Mouse (Mus musculus): ENCODE data around the gene AC124502.3.
"Not testable (repeated sequence)": the region's sequence is repeated elsewhere in the genome, so short reads cannot be mapped to it uniquely, and the experiment has no call there.

AC124502.3 gene

DNA sequence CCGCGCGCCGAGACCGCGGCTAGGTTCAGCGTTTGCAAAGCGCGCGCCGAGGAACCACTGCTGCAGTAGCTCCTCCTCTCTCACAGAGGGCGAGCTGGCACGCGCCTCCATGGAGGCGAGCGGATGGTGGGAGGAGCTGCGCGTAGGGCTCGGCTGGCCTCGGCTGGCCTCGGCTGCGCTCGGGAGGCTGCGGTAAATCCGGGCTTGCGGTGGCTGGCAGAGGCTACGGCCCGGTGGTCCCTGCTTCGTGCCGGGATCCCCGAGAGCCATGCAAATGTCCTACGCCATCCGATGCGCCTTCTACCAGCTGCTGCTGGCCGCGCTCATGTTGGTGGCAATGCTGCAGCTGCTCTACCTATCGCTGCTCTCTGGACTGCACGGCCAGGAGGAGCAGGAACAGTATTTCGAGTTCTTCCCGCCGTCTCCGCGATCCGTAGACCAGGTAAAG lies at the start of gene AC124502.3, which contains the start of gene B4gat1:
Gene AC124502.3 (plus strand): TSS at position 183 of the 448 bp plus-strand sequence.
Gene B4gat1 (plus strand): TSS at position 118 of the 448 bp plus-strand sequence.
- no peak for DNase-seq (ENCODE audit: low spot score)

DNA sequence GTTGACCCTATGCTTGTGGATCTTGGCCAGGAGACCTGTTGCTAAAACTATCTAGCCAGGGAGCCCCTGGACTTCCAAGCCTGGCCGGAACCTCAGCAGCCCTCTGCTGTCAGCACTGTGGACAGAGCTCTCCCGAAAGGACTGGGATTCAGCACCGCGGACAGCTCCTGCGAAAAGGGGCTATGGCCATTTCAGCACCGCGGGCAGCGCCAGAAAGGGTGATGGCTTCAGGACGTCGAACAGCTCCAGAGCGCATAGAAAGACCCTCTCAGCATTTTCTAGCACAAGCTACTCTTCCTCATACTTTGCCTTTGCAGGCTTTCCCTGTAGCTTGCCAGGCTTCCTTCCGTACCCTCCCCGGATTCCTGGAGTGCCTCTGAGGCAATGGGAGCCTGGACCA lies 49.7 kb upstream of the AC124502.3 start:
- DNase-seq (ENCODE audit: low spot score) = peak; percentile 43

DNA sequence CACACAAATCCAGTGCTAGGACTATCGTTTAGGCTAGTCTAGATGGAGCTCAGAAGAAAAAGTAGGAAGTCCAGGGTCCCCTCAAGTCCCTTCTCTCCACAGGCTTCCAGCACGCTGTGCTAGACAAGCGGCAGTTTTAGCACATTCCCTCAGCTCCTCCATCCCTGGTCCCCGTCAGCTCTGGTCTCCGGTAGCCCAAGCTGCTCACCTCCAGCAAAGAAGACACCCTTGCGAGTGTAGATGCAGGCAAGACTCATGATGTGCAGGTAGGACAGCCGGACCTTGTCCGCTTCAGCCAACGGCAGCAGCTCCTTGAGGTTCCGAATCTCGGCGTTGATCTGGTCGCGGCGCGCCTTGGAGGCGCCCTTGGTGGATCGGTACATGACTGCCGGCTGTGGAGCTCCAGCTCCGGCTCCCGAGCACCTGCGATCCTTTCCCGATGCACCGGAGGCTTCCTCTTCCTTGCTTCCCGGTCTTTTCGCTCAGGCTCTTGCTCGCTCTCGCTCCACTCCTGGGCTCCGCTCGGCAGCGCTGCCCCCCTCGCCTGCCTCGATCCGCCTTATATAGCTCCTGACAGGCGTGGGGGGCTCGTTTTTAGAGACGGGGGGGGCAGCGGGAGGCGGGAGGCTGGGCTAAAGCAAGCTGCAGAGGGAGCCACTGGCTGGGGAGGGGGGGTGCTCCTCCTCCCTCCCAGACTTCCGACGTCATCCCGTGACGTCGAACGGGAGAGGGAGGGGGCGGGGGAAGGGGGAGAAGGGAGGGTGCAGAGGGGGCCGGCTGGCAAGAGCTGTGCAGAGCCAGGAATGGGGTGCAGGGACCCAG lies 49.0 kb upstream of the AC124502.3 start:
- DNase-seq (ENCODE audit: low spot score) = no peak

DNA sequence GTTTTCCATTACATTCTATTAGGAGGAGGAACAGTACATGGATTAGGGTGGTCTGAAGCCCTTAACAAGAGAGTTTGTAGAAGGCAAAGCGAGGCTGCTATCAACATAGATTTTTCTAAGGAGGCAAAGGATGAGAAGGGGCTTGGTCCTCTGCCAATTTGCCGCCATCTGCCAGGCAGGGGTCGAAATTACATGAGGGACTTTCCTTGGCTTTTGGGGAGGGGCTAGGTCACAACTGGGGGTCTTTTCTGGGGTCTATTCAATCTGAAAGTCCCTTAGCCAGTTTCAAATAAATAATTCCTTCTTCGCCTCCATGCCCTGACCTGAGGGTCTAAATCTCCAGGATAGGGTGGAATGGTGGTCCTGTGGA lies 48.5 kb upstream of the AC124502.3 start, which contains the start of gene Npas4:
Gene Npas4 (minus strand): TSS at position 61 of the 370 bp plus-strand sequence.
- no peak for DNase-seq (ENCODE audit: low spot score)

DNA sequence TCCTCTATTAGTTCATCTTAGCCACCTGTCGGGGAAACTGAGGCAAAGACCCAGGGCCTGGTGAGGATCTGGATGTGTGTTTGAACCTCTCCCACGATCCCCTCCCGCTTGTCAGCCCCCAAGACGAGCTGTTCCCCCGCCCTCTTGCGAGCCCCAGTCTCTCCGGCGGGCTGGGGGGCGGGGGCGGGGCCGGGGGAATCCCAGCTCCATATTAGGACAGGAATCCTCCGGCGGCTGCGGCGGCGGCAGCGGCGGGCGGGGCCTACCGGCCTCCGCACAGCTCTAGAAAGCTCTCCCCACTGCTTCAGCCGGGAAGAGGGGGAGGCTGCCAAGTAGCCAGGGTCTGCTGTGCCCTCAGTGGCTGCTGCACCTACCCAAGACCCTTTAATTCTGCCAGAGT lies 48.0 kb upstream of the AC124502.3 start:
- DNase-seq (ENCODE audit: low spot score) = no peak

DNA sequence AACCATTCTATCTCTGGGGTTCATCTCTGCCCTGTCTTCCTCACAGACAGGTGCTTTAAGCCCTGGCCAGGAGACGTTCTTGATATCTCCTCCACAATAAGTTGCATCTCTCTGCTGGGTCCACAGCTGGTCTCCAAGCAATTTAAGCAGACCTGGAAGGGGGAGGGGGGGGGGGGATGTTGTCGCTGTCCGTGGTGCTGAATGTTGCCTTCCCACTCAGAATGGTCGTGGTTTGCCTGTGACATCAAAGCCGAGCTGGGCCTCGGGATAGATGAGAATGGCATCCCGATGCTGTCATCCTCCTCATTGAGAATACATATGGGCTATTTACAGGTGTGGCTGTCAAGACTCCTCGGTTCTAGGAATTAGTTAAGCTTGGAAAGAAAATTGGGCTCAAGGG lies 46.3 kb upstream of the AC124502.3 start:
- DNase-seq (ENCODE audit: low spot score) = no peak

DNA sequence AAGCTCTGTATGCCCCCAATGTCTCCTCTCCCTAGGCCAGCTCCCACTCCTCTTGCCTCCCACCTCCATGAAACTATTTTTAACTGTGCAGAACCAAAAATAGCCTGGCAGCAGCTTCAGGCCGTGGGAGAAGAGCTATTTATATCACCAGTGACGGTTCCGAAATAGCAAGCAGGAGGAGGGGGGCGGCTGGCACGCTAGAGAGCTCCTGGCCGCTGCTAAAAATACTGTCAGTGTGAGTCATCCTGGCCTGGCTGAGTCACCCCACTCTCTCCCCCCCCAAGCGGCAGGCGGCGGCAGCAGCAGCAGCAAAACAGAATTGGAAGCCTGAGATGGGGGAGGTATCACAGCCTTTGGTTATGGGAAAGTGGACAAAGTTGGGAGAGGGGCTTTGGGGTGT lies 45.8 kb upstream of the AC124502.3 start:
- DNase-seq (ENCODE audit: low spot score) = peak; percentile 62

DNA sequence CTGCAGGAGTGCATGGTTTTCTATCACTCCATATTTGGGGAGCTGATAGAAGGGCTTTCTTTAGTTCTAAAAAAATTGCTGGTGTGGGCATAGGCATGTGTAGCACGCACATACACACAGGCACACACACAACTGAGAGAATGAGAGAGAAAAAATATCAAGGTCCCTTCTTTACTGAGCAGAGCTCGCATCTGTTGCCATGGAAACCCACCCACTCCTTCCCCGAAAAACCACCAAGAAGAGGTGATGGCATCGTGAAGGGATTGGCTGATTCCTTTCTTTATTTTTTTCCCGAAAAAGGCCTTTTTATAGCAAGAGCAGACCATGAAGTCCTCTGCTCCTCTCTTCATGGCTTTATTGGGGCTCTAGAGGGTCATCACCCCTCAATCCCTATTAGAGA lies 44.6 kb upstream of the AC124502.3 start:
- no peak for DNase-seq (ENCODE audit: low spot score)

DNA sequence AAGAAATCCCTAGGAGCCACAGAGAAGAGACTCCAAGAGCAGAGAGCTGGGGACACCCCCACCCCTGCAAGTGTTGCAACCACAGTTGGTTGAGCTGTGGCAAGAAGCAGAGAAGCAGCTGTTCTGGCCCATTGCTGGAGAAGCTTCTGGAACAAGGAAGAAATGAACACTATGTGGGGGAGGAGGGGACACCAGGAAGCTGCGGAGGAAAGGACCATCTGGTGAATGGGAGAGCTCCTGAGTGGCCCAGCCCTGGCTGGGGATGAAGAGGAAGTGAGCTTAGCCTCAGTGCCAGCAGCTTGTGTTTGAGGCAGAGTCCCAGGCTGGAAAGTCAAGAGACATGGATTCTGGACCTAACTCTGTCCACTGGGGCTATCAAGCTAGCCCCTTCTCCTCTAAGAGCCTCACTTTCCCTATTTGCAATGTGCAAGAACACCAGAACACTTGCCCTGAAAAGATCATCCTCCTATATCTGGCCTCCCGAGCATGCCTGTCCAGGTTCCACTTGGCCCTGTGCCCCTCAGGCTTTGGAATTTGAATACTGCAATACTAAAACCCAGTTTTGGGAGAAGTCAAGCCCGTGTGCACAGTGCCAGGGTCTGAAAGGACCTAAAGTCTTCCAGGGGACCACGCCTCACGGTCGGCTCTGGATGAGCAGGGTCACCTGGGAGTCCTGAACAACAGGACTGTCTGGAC lies 39.1 kb upstream of the AC124502.3 start:
- DNase-seq (ENCODE audit: low spot score) = no peak

DNA sequence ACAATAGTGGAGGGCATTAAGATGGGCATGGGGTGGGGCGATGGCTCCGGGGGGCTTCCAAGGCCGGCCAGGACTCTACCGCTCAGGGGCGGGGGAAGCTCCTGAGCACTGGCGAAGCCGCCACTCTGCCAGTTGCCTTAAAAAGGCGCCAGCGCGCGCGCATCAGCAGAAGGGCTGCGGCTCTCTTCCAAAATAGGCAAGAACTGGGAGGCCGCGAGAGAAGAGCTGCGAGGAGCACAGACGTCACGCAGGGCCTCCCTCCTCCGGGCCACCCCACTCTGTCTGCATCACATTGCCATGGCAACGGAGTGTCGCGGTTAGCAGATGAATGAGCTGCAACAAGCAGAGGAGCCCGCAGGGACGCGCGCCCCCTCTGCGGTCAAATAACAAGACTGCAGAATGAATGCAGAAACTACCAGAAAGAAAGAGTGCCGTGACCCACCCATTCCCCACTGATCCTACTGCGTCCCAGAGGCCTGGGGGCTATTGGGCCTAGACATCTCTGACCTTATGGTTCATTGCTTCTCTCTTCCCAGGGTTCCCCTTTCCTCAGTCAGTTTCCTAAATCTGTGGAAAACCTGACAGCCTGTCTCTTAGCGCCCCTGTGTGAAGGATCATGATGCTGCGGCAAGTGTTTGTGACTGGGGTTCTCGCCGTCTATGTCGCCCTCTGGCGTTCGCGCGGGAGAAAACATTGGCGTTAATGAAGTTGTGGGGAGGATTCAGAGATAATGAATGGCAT lies 36.9 kb upstream of the AC124502.3 start:
- DNase-seq (ENCODE audit: low spot score) = peak; percentile 92

DNA sequence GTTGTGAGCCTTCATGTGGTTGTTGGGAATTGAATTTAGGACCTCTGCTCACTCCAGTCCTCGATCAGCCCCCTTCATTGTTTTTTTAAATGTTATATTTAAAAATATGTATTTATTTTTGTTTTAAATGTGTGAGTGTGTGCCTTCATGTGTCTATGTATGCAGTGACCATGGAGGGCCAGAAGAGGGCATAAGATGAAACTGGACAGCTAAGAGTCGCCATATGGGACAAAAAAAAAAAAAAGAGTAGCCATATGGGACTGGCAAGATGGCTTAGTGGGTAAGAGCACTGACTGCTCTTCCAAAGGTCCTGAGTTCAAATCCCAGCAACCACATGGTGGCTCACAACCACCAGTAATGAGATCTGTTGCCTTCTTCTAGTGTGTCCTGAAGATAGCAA lies 35.0 kb upstream of the AC124502.3 start:
- not testable (repeated sequence) for DNase-seq (ENCODE audit: low spot score)

DNA sequence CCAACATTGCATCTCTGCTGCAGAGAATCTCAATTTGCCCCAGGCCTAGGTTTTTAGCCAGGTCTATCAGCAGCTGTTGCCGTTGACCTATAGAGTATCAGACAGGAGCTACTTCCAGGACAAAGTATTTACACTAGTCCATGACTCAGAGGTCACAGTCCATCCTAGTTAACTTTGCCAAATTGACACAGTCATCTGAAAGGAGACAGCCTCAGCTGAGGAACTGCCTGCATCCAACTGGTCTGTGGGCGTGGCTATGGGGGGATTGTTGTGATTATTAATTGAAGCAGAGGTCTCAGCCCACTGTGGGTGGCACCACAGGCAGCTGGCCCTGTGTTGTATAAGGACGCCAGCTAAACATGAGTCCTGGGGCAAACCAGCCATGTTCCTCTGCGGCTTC lies 33.8 kb upstream of the AC124502.3 start:
- no peak for DNase-seq (ENCODE audit: low spot score)

DNA sequence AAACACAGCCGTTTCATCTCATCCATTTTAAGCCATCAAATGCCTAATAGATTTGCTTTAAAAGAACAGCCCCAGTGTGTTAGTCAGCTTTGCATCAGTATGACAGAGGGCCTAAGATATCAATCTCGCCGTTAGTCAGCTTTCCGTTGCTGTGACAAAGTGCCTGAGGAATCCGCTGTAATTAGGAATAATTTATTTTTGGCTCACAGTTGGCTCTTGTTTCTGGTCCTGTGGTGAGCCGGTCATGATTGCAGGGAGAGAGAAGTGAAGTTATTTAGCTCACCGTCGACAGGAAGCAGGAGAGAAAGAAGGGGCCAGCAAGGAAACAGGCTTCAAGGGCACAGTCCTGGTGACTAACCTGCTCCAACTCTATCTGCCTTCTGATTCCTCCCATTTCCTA lies 25.6 kb upstream of the AC124502.3 start:
- DNase-seq (ENCODE audit: low spot score) = no peak

DNA sequence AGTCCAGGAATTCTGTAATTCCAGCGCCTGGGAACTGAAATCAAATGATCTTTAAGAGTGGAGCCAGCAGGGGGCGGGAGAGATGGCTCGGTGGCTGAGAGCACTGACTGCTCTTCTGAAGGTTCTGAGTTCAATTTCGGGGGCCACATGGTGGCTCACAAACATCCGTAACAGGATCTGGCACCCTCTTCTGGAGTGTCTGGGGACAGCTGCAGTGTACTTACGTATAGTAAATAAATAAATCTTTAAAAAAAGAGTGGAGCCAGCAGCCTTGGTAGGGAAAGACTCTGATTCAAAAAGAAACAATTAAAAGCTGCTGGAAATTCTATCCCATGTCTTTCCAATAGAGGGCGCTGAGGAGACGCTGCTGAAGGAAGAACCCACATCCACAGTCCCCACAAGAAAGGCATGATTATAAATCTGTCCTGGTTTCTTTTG lies 23.7 kb upstream of the AC124502.3 start:
- DNase-seq (ENCODE audit: low spot score) = no peak

DNA sequence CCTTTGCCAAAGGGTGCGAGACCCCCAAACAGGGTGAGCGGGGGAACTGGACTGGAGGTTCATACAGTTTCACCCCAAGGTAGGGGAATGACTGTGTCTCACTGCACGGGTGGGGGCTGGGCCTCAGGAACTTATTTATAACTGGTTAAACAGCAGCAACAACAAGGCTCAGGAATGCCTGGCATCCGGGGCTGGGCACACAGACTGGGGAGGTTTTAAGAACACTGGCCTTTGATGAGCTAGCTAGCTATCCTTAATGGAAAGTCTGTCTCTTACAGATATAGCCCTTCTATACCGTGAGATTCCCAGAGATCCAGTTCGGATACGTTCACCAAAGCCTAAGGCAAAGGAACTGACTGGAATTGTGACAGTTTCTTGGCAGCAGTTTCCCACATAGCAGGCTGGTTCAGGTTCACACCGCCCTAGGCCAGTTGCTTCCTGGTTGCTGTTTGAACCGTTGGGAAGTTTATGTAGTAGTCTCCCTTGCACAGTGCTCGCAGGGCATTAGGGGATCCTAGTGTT lies 22.4 kb upstream of the AC124502.3 start:
- DNase-seq (ENCODE audit: low spot score) = no peak

DNA sequence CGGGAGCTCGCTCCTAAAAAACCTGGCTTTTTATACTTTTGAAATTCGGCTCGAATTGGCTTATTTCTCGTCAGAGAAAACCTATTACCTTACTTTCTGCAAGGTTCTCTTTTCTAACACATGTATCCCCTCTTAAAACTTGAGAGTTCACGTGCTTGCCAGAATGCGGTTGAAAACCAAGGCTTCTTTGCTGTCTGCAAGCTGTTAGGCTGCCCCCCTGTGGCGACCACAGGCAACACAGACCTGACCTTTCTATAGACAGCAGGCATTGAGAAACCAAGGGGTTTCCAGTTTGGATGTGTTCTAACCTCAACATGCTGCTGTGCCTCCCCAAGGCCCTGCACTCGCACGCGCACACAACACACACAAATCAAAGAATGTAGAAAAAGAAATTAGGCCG lies 21.9 kb upstream of the AC124502.3 start:
- no peak for DNase-seq (ENCODE audit: low spot score)

DNA sequence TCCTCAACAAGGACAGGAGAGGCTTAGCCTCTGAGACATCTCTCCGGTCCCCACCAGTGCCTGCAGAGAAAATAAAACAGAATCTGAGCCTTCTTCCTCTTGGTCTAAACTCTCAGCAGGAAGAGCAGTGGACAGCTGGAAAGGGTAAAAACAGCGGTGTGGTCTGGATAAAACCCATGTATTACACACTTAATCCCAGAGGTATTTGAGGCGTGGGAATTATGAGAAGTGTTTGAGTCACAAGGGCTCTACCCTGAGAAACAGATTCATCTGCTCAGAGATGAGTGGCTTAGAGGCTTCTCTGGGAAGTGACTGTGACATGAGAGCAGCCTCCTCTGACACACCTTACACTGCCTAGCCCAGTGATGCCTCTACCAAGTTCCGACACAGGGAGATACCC lies 21.1 kb upstream of the AC124502.3 start:
- DNase-seq (ENCODE audit: low spot score) = no peak

DNA sequence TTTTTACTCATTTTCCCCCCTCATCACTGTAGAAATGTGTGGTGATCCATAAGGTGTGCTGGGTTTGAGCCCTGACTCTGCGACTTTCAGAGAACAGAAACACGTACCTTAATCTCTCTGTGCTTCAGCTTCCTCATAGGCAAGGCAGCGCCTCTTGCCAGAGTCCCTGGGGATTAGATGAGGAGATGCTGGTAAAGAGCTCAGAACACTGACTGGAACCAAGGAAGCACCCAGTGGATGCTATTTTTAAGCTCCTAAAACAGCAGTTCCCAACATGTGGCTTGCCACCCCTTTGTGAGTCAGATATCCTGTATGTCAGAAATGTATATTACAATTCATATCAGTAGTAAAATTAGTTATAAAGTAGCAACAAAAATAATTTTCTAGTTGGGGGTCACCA lies 20.5 kb upstream of the AC124502.3 start:
- no peak for DNase-seq (ENCODE audit: low spot score)

DNA sequence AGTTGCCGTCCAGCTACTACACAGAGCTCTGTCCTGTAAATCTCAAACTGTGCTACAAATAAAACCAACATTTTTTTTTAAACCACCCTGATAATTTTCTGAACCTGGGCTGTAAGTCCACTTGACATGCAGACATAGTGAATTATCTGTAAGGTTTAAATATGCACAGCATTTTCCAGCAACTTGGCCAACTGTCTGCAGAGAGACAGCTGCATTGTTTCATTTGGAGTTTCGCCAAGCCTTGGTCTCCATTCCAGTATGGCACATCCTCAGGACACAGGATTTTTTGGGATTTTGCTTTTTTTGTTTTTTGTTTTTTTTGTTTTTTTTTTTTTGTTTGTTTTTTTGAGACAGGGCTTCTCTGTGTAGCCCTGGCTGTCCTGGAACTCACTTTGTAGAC lies 17.3 kb upstream of the AC124502.3 start:
- DNase-seq (ENCODE audit: low spot score) = no peak

DNA sequence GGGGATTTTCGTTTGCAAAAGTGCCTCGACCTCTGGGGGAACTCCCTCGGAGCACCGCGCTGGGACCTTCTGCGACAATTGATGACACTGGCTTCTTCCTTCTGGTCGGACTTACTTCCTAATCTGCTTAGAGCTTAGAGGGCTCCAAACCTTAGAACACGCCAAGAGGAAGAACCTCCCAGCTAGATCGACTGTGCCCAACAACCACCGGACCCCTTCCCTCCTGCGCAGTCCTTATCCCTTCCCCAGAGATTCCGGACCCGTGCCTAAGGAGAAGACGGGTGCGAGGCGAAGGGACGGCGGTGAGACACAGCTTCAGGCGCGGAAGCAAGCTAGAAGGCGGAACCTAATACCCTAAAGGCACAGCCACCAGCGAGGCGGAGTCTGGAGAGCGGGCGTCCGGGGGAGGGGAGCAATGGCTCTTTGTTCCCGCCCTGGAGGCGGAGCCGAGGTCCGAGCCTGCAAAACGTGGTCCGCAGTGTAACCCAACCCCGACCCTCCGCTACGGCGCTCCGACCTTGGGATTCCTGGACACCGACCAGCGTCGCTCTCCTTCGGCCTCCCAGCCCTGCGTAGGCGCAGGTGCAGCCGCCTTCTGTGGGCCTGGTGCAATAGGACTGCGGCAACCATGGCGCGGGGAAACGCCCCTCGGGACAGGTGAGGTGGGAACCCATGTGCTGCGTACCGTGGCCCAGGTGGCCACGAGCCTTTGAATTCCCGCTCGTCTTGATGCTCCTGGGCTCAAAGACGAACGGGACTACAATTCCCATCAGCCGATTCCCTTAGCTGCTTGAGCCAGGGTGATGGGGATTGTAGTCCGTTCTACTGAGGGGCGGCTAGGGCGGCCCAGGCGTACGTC lies 14.8 kb upstream of the AC124502.3 start, which contains the start of gene Slc29a2:
Gene Slc29a2 (plus strand): TSS at position 240 of the 859 bp plus-strand sequence.
- DNase-seq (ENCODE audit: low spot score) = peak; percentile 71

DNA sequence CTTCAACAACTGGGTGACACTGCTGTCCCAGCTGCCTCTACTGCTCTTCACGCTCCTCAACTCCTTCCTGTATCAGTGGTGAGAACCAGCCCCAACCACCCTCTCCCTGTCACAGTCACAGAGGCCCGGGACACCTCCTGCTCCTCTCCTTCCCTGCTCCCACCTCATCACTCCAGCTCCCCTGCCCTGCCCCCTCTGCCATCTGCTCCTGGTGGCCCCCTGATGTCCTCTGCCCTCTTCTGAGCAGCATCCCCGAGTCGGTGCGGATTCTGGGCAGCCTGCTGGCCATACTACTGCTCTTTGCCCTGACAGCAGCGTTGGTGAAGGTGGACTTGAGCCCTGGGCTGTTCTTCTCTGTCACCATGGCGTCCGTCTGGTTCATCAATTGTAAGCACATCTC lies 12.6 kb upstream of the AC124502.3 start:
- no peak for DNase-seq (ENCODE audit: low spot score)
